Mouse (Mus musculus) hindbrain, embryonic 16.5 days (tissue): ENCODE measurements around the gene Ccdc34. TPM values are rescaled to one million over a fixed set of nuclear protein-coding genes. Genes with fewer than 3 reads are reported as not detected.

ENCODE experiments used
- ATAC-seq: fragments of 200-750 bp; cut with Nextera tagmentation; 2 replicates; pipeline ENCODE4 v1.8.0; 2017; ENCODE audit warnings: moderate TSS enrichment, moderate library complexity
- H3K27ac ChIP-seq: fragments of 300-500 bp; sonication (generic); 2 replicates; pipeline ENCODE4 v1.5.1; 2014; ENCODE audit warnings: low read depth, mild to moderate bottlenecking, control low read depth, low read length, moderate library complexity
- H3K27me3 ChIP-seq: fragments of 300-500 bp; sonication (generic); replicated peaks from 2 replicates; pipeline ENCODE4 v1.6.1; 2014; ENCODE audit warnings: low read length; ENCODE audit not compliant: control insufficient read depth, insufficient read depth
- H3K36me3 ChIP-seq: fragments of 300-500 bp; sonication (generic); 2 replicates; pipeline ENCODE4 v1.6.1; 2014; ENCODE audit warnings: mild to moderate bottlenecking, low read length, moderate library complexity, mixed read lengths; ENCODE audit not compliant: control insufficient read depth, insufficient read depth
- H3K4me1 ChIP-seq: fragments of 300-500 bp; sonication (generic); 2 replicates; pipeline ENCODE4 v1.6.1; 2014; ENCODE audit warnings: low read depth, low read length; ENCODE audit not compliant: control insufficient read depth, insufficient read depth
- H3K4me2 ChIP-seq: fragments of 300-500 bp; sonication (generic); 2 replicates; pipeline ENCODE4 v1.6.1; 2014; ENCODE audit warnings: mild to moderate bottlenecking, low read length, control low read depth, moderate library complexity
- H3K4me3 ChIP-seq: fragments of 300-500 bp; sonication (generic); 2 replicates; pipeline ENCODE4 v1.5.1; 2014; ENCODE audit warnings: mild to moderate bottlenecking, low read length, control low read depth, moderate library complexity
- H3K9ac ChIP-seq: fragments of 300-500 bp; sonication (generic); 2 replicates; pipeline ENCODE4 v1.6.1; 2014; ENCODE audit warnings: low read depth, mild to moderate bottlenecking, control low read depth, low read length, moderate library complexity
- H3K9me3 ChIP-seq: fragments of 300-500 bp; sonication (generic); 2 replicates; pipeline ENCODE4 v1.6.1; 2014; ENCODE audit warnings: mild to moderate bottlenecking, low read length, moderate library complexity; ENCODE audit not compliant: control insufficient read depth
- WGBS: fragments of 180-500 bp; shearing (Covaris S2); extraction: QIAGEN DNeasy Blood & Tissue Kit; methylation state at CpG from one replicate; pipeline ENCODE4 v1.1.7; 2014; 5-methylcytosine and 5-hydroxymethylcytosine counted together
- polyA plus RNA-seq: library from polyadenylated mRNA; unstranded; fragments of >200 nt; fragmentation: Nextera tagmentation; extraction: Ambion mirVana; gene quantifications from 2 replicates; pipeline ENCODE4 v1.2.1, GENCODE M21; 2015

Ccdc34 gene
- polyA plus RNA-seq, 1 experiment from 2014 or later, result 27.7 TPM

DNA sequence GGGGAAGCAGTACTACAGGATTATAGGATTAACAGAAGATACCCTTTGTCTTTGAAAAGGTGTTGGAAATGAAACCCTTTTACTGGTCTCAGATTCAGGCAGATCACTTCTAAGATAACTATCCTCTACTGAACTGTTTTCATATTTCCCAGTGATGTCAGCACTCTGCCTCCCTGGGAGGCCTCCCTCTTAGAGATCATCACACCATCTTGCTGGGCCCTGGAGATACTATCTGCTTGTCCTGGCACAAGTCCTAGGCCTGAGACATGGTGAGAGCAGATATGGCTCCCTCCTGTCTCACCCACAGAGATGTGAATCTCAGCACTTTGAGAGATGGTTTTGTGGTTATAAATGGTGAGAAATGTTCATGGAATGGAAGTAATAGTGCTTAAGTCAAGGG lies 131.6 kb downstream of the Ccdc34 start:
- Histone ChIP-seq H3K36me3 (no peaks in the 10 kb centered on the region), H3K27ac (no peak overlapping the region), H3K9ac (no peak overlapping the region), H3K4me2 (no peak overlapping the region), H3K4me3 (no peak overlapping the region), H3K27me3 (no peaks in the 10 kb centered on the region), H3K4me1 (no peaks in the 10 kb centered on the region), H3K9me3 (no peaks in the 10 kb centered on the region)
- ATAC-seq, result no peak

GRCm38 (mm10) chr2:110156321-110156720 lies 138.7 kb downstream of the Ccdc34 start:
- WGBS, result 95% methylated on average over 2 of the region's 2 CpGs
- Histone ChIP-seq H3K4me3 (no peak overlapping the region), H3K4me1 (no peaks in the 10 kb centered on the region), H3K4me2 (no peak overlapping the region), H3K27me3 (no peaks in the 10 kb centered on the region), H3K27ac (no peak overlapping the region), H3K9ac (no peak overlapping the region), H3K9me3 (no peaks in the 10 kb centered on the region; the same call in 1 of the 2 replicates), H3K36me3 (no peaks in the 10 kb centered on the region)
- ATAC-seq, result no peak

DNA sequence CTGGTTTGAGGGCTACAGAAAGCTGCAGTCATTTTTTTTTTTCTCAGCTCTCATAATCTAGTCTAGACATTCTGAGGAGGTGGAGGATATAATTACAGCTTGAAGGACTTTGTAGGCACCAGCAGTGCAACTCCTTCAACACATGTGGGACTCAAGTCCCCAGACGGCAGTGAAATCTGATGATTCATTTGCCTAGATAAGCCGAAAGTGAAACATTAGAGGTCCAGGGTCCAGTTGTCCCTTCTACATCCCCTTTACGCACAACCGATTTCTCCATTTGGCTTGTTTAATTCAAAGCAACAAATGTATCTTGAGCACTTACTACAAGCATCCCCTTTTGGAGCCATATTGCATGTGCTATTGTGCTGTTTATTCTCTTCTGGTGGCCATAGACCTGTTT lies 147.4 kb downstream of the Ccdc34 start:
- Histone ChIP-seq H3K4me2 (no peak overlapping the region), H3K36me3 (no peaks in the 10 kb centered on the region), H3K4me1 (no peaks in the 10 kb centered on the region), H3K4me3 (no peak overlapping the region), H3K27ac (no peak overlapping the region), H3K9ac (no peak overlapping the region), H3K27me3 (no peaks in the 10 kb centered on the region), H3K9me3 (no peaks in the 10 kb centered on the region)
- 95% methylated on average over 4 of the region's 4 CpGs for WGBS
- no peak for ATAC-seq

DNA sequence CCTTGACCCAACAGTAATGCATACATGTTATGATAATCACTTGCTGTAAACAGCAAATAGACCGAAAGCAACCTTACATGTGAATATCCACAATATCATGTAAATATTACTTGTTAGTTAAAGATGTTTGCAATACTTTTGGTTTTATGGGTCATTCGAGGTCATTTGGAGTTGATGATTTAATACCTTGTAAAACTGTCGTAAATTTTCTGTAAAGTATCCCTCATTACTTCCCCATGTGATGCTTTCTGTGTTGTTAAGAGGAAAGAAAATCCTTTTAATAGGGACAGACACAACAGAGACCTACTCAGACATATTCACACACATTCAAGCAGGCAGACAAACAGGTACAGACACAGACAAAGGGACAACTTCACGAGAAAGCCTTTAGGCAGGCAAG lies 150.1 kb downstream of the Ccdc34 start:
- Histone ChIP-seq H3K36me3 (no peaks in the 10 kb centered on the region), H3K9me3 (no peaks in the 10 kb centered on the region), H3K9ac (no peak overlapping the region), H3K27me3 (no peaks in the 10 kb centered on the region), H3K27ac (no peak overlapping the region), H3K4me3 (no peak overlapping the region), H3K4me1 (no peaks in the 10 kb centered on the region), H3K4me2 (no peak overlapping the region)
- no peak for ATAC-seq
- 82% methylated on average over 4 of the region's 4 CpGs for WGBS

- Histone ChIP-seq H3K9ac (no peak overlapping the region), H3K9me3 (no peaks in the 10 kb centered on the region), H3K4me1 (peaks cover 2% of the 10 kb centered on the region; the same call in 1 of the 2 replicates), H3K27me3 (no peaks in the 10 kb centered on the region), H3K4me3 (no peak overlapping the region), H3K27ac (no peak overlapping the region), H3K36me3 (no peaks in the 10 kb centered on the region), H3K4me2 (no peak overlapping the region)
- no peak for ATAC-seq
These were observed 150.7 kb downstream of the Ccdc34 start for GRCm38 (mm10) chr2:110168361-110168760.

DNA sequence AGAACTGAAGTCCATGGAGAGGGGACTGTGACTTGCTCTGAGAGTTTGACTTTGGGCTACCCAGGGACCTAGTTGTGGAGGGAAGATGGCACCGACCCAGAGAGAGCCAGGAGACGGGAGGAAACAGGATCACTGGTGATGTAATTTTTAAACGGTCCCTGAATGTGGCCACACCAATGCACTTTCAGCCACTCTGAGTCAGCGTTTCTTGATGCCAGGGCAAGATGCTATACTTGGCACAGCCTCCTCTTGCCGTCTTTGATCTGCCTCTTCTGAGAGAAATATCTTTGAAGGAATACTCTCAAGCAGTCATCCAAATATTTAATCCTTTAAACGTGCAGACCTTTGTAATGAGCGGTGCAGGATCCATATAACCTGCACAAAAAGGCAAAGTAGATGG lies 154.8 kb downstream of the Ccdc34 start:
- peaks cover 6% of the 10 kb centered on the region for H3K4me1 ChIP-seq
- WGBS, result 62% methylated on average over 7 of the region's 7 CpGs
- H3K4me2 ChIP-seq, result no peak overlapping the region
- H3K27ac ChIP-seq, result no peak overlapping the region
- no peak overlapping the region for H3K9ac ChIP-seq
- no peaks in the 10 kb centered on the region for H3K9me3 ChIP-seq
- H3K4me3 ChIP-seq, result no peak overlapping the region
- no peaks in the 10 kb centered on the region for H3K36me3 ChIP-seq
- no peak for ATAC-seq
- no peaks in the 10 kb centered on the region for H3K27me3 ChIP-seq

DNA sequence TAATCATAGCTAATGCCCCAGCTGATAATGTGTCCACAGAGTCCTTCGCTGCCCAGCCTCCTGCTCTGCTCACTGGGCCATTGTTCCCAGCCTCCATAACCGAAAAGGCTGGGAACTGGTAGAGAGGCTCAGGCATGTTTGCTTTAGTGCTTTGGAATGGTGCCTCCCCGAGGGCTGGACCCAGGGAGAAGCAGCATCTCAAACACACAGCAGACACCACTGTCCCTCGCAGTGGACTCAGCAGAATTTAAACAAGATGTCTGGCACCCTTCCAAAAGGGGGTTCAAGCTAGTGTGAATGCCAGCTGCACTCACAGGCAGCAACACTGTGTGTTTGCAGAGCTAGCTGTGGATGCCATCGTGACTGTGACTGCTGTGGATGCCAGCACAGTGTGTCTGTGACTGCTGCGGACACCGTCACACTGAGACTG lies 156.2 kb downstream of the Ccdc34 start:
- Histone ChIP-seq H3K9ac (peak overlapping the region; percentile 14; the same call in 1 of the 2 replicates), H3K36me3 (no peaks in the 10 kb centered on the region), H3K27me3 (no peaks in the 10 kb centered on the region), H3K27ac (peak overlapping the region; percentile 67), H3K4me1 (peaks cover 6% of the 10 kb centered on the region), H3K4me3 (no peak overlapping the region), H3K9me3 (no peaks in the 10 kb centered on the region), H3K4me2 (no peak overlapping the region)
- 26% methylated on average over 7 of the region's 7 CpGs for WGBS
- ATAC-seq, result peak; percentile 92

GRCm38 (mm10) chr2:110176761-110177400 lies 159.3 kb downstream of the Ccdc34 start:
- no peaks in the 10 kb centered on the region for H3K27me3 ChIP-seq
- WGBS, result 55% methylated on average over 2 of the region's 2 CpGs

DNA sequence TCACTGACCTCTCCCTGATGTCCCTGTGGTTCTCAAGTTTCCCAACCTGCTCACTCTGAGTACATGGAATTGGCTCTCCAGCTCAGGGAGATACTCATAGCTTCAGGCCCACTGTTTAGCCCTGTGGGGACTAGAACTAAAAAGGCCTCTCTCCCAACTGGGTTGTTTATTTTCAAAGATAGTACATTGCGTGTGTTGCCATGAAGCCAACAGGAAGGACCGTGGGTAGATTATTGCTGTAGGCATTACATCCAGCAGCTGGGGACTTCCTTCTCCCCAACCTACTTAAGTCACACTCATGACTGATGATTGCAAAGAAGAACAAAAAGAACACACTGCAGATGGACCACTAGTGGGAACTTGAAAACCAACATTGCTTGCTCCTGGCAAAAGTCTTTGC lies 159.8 kb downstream of the Ccdc34 start:
- H3K27ac ChIP-seq, result no peak overlapping the region
- WGBS, result 47% methylated on average over 2 of the region's 2 CpGs

More at GRCm38 (mm10) chr2:110176761-110177400, 159.3 kb downstream of the Ccdc34 start:
- no peak for ATAC-seq
- H3K9ac ChIP-seq, result no peak overlapping the region
- H3K4me2 ChIP-seq, result no peak overlapping the region
- H3K27ac ChIP-seq, result no peak overlapping the region
- H3K9me3 ChIP-seq, result no peaks in the 10 kb centered on the region
- H3K4me3 ChIP-seq, result no peak overlapping the region
- no peaks in the 10 kb centered on the region for H3K36me3 ChIP-seq
- H3K4me1 ChIP-seq, result peaks cover 17% of the 10 kb centered on the region

More for the DNA sequence above, 159.8 kb downstream of the Ccdc34 start:
- no peak for ATAC-seq
- no peaks in the 10 kb centered on the region for H3K9me3 ChIP-seq
- H3K4me1 ChIP-seq, result peaks cover 17% of the 10 kb centered on the region
- H3K27me3 ChIP-seq, result no peaks in the 10 kb centered on the region
- no peak overlapping the region for H3K4me3 ChIP-seq
- H3K4me2 ChIP-seq, result no peak overlapping the region
- no peaks in the 10 kb centered on the region for H3K36me3 ChIP-seq
- H3K9ac ChIP-seq, result no peak overlapping the region
